Comparison of ENCODE assay signal across 8 mouse cellular contexts in the genomic region with DNA sequence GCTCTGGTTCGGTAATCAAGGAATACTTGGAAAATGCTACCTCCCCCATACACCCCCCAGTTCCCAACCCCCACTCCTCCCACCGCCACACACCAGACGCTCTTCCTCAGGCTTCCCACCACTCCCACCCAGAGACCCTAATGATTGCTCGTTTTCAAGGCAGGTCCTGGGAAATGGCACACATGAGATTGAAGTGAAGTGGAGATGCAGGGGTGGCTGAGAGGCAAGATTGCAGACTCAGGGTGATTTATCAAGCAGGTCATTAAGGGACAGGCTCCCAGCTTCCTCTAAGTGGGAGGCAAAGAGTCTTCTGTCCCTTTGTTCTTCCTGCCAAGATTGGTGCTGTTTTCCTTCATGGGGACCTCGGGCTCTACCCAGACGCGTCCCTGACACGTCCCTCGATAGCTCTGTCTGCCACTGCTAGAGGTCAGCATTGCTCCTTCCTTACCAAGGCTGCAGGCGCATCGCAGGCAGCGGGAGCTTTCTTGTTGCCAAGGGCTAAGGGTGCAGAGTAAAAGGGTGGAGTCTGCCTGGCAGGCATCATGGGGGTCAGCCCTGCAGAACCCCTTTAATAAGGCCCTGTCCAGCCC.
DNase-seq lines count a peak whose midpoint lies in the region; ATAC-seq lines count a peak whose summit lies in the region.

No protein-coding gene starts in this region.

- WGBS in heart, embryonic 12.5 days, result 9% methylated on average over 12 of the region's 12 CpGs
- WGBS in limb, embryonic 10.5 days, result 4% methylated on average over 12 of the region's 12 CpGs
- WGBS in midbrain, embryonic 14.5 days, result 17% methylated on average over 12 of the region's 12 CpGs

- ATAC-seq in heart, embryonic 12.5 days (ENCODE audit: insufficient number of reproducible peaks, low FRiP score), result peak; percentile 62
- peak; percentile 53; the same call in 1 of the 2 replicates for ATAC-seq in midbrain, embryonic 14.5 days (ENCODE audit: low FRiP score, low TSS enrichment)

- no peaks in the 10 kb centered on the region; the same call in 1 of the 2 replicates for H3K27me3 ChIP-seq in heart, embryonic 12.5 days (replicated peaks)
- H3K27me3 ChIP-seq in limb, embryonic 10.5 days (ENCODE audit: low read depth, poor library complexity, severe bottlenecking), result no peaks in the 10 kb centered on the region
- no peaks in the 10 kb centered on the region for H3K27me3 ChIP-seq in midbrain, embryonic 14.5 days (ENCODE audit: control insufficient read depth, insufficient read depth, low read length)

- H3K9me3 ChIP-seq in heart, embryonic 12.5 days (replicated peaks), result no peaks in the 10 kb centered on the region
- no peaks in the 10 kb centered on the region for H3K9me3 ChIP-seq in limb, embryonic 10.5 days (replicated peaks)
- H3K9me3 ChIP-seq in midbrain, embryonic 14.5 days (ENCODE audit: control insufficient read depth, low read length), result no peaks in the 10 kb centered on the region

- H3K4me1 ChIP-seq in heart, embryonic 12.5 days (replicated peaks), result peaks cover 61% of the 10 kb centered on the region
- H3K4me1 ChIP-seq in limb, embryonic 10.5 days, result peaks cover 65% of the 10 kb centered on the region
- H3K4me1 ChIP-seq in midbrain, embryonic 14.5 days (ENCODE audit: control insufficient read depth, insufficient read depth, low read length), result 0 out of 2 replicates have a peak, but pooled peaks cover 3% of the 10 kb centered on the region

- no peak overlapping the region for H3K9ac ChIP-seq in heart, embryonic 12.5 days
- no peak overlapping the region for H3K9ac ChIP-seq in midbrain, embryonic 14.5 days (replicated peaks; ENCODE audit: low read length)

- peak; percentile 56 for DNase-seq in ovary, postnatal 36 days (ENCODE audit: low spot score)
- no peak for DNase-seq in ovary, postnatal 10 days (ENCODE audit: low spot score)
- DNase-seq in cerebellum, postnatal 14 days, result peak; percentile 50 to 58
- peak; percentile 45 for DNase-seq in limb, embryonic 10.5 days (ENCODE audit: low spot score)
- DNase-seq in midbrain, embryonic 14.5 days, result peak; percentile 68
- DNase-seq in urinary bladder, postnatal 10 days (ENCODE audit: low spot score), result no peak
- DNase-seq in thymus, postnatal 25 days, result no peak

- H3K36me3 ChIP-seq in heart, embryonic 12.5 days, result no peaks in the 10 kb centered on the region
- H3K36me3 ChIP-seq in limb, embryonic 10.5 days, result 0 out of 2 replicates have a peak, but pooled peaks cover under 1% of the 10 kb centered on the region
- no peaks in the 10 kb centered on the region for H3K36me3 ChIP-seq in midbrain, embryonic 14.5 days (ENCODE audit: control insufficient read depth, insufficient read depth, low read length)

- peak overlapping the region; percentile 14; the same call in 1 of the 2 replicates for H3K4me2 ChIP-seq in heart, embryonic 12.5 days
- no peak overlapping the region for H3K4me2 ChIP-seq in midbrain, embryonic 14.5 days (ENCODE audit: low read length)

- no peak overlapping the region for H3K4me3 ChIP-seq in heart, embryonic 12.5 days
- H3K4me3 ChIP-seq in limb, embryonic 10.5 days, result no peak overlapping the region
- no peak overlapping the region for H3K4me3 ChIP-seq in midbrain, embryonic 14.5 days (replicated peaks; ENCODE audit: low read depth, low read length)

- H3K27ac ChIP-seq in heart, embryonic 12.5 days (ENCODE audit: poor library complexity, severe bottlenecking), result no peak overlapping the region
- peak overlapping the region; percentile 66; the same call in 1 of the 2 replicates for H3K27ac ChIP-seq in limb, embryonic 10.5 days
- H3K27ac ChIP-seq in midbrain, embryonic 14.5 days (replicated peaks; ENCODE audit: low read depth, low read length), result no peak overlapping the region

Comparison
In these comparisons a context has a peak if more than half of its experiments do, and no peak if none do; other contexts are left out.
1. DNase-seq: peak in ovary, postnatal 36 days (single experiment), cerebellum, postnatal 14 days (2 of 2), limb, embryonic 10.5 days (single experiment) and midbrain, embryonic 14.5 days (single experiment); none in ovary, postnatal 10 days (single experiment), urinary bladder, postnatal 10 days (single experiment) and thymus, postnatal 25 days (single experiment).